Mouse (Mus musculus): ENCODE measurements around the gene Olfr1347. TPM values are rescaled to one million over a fixed set of nuclear protein-coding genes. Genes with fewer than 3 reads are reported as not detected.
"Not testable (repeated sequence)": the region's sequence is repeated elsewhere in the genome, so short reads cannot be mapped to it uniquely, and the experiment has no call there.

Olfr1347 gene
- total RNA-seq (2021), result not detected
- long read RNA-seq, experiment 1, result 0 reads
- long read RNA-seq, experiment 2, result 0 reads

DNA sequence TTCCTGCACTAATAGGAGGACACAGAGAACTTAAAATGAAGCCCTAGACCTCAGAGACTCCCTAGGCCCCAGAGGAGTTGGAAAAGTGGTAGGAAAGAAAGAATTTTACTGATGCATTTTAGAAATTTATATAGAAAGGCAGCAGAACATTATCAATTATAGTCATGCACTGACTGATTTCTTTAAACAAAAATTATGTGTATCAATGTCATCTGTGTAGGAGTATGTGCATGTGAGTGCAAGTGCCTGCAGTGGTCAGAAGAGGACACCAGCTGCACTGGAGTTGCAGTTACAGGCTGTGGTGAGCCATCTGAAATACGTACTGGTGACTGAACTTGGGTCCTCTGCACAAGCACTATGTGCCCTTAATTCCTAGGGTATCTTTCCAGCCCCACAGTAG, at the start of gene Olfr1347:
Gene Olfr1347 (minus strand): TSS at position 101 of the 400 bp plus-strand sequence.
- DNase-seq, result no peak

DNA sequence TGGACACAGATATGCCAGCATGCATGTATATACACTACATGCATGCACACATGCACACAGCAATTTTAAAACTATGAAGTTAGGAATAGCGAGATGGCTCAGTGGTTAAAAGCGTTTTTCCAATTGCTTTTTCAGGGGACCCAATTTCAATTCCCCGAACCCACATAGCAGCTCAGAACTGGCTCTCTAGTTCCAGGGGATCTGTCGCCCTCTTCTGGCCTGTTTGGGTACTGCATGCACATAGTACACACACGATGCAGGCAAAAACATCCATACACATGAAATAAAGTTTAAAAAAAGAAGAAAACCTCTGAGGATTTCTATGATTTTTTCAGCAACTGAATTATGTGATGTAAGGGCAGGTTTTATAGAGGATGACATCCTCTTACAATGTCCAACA, 26.6 kb upstream of the Olfr1347 start:
- DNase-seq, result no peak

DNA sequence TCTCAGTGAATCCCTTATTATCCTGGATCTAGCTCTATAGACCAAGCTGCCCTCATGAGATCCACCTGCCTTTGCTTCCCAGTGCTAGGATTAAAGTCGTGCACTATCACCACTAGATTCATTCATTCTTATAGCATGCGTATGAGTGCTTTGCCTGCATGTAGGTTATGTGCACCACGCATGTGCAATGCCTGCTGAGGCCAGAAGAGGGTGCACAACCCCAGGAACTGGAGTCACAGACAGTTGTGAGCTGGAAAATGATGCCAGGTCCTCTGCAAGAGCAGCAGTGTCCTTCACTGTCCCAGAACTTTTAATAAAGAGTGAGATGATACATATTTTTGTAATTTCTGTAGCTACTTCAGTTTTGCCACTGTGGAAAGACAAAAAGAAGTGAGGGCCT, 25.4 kb upstream of the Olfr1347 start:
- no peak for DNase-seq

DNA sequence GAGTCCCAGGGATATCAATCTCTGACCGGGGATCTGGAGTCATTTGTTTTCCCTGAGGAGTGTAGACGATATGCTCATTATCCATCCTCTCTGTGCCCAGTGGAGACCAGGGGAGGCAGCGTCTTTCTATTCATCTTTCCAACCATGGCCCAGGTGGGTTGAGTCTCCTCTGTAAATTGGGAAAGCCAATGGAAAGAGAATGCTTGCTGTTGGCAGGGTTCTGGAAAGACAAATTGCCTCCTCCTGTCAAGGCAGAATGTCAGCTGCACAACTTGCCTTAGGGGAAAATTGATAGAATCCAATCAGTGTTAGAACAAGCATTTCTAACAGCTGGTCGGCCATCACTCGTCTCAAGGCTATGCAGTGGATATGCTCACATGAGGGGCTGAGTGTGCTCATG, 23.3 kb upstream of the Olfr1347 start, which contains the start of gene Olfr1349:
Gene Olfr1349 (minus strand): TSS at position 101 of the 400 bp plus-strand sequence.
- no peak for DNase-seq

DNA sequence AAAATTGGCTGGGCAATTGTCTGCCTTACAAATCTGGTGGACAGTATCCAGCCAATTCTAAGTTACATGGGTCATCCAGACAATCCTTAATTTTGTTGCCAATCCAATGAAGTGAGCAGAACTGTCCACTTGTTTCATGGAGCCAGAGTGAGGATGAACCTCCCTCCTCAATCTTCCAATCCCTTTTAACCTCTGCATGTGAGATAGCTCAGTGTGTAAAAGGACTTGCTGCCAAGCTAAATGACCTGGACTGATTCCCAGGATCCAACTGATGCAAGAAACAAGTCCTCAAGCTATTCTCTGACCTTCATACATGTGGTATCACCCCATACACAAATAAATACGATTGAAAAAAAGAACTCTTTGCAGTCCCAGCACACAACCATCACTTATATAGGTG, 22.1 kb upstream of the Olfr1347 start:
- no peak for DNase-seq

DNA sequence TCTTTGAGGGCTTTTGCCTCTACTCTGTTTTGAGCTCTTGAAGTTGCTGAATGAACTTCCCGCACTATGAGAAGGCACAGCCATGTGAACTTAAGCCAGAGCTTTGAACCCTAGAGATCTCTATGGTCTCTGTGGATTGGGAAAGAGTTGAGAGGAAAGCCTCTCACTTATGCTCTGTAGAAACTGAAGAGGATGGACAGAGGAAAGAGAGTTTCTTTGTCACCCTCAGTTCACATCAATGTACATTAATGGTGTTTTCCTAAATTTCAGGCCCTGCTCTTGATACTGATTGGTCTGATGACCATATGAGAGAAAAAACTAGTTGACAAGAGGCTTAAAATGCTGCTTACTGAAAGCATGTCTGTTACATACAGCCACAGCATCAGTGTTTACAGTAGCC, 9.1 kb upstream of the Olfr1347 start, which contains the start of gene Olfr1348:
Gene Olfr1348 (minus strand): TSS at position 101 of the 400 bp plus-strand sequence.
- no peak for DNase-seq

DNA sequence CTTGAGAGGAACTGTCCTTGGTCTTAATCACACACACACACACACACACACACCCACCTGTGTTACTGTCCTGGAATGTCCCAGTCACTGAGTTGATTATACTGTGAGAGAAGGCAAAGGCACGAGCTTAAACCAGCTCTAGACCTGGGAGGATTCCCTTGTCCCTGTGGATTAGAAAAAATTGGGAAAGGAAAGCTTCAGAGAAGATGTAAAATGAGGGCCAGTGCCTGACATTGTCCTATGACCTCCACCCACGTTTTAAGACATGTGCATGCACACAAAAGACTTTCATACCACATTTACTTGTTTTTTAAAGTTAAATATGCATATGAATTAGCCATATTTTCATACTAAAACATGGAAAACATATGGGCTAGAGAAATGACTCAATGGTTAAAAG, 12.7 kb downstream of the Olfr1347 start, which contains the start of gene Olfr5:
Gene Olfr5 (minus strand): TSS at position 101 of the 400 bp plus-strand sequence.
- no peak for DNase-seq

DNA sequence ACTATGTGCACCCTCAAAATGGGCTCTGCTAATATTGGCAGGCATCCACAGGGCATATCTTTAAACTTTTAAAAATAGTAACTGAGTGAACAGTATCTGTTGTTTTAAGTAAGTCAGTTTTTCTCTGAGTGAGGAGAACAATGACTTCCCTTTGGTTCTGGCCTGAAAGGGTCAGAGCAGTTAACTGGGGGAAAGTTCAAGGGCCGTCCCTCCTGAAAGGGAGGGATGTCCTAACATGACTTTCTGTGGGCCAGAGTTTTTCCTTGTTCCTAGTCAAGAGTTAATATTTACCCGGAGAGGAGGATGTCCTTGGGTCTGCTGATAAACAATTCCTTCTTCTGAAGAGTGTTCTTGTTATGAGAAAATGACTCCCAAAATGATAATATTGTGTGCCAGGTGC, 21.9 kb downstream of the Olfr1347 start:
- not testable (repeated sequence) for DNase-seq

DNA sequence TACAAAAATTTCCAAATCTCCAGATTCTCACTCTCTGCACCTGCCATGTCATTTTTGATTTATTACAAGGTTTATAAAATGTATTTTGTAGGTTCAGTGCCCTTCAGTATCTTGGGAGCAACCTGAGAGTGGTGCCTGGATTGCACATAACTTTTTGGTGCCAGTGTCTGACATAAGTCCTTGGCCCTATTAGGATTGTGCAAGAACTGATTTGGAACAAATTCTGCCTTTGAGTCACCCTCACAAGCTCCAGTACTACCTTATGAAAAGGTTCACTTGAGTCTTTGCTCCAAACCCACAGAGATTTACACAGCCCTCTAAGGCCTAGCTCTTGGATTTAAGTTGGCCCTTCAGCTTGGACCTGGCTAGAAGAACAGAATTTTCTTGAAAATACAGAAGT, 32.6 kb downstream of the Olfr1347 start, which contains the start of gene Olfr1346:
Gene Olfr1346 (plus strand): TSS at position 151 of the 400 bp plus-strand sequence.
- no peak for DNase-seq

DNA sequence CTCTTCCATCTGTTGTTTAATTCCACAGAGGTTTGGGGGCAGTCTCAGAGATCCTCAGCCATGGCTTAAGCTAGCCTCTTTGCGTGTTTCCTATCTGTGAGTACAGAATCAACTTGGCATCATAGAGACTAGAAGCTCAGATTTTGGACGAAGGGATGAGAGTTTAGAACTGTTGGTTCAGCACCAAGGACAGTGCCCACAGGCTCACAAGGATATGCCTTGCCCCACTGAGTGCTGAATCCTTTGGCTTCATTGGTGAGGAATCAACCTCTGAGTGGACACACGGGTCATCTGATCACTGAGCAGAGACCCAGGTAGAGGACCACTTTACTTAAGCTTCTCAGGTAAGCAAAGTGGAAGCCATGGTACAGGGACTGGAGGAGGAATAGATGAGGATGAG, 43.2 kb downstream of the Olfr1347 start:
- DNase-seq, result no peak

DNA sequence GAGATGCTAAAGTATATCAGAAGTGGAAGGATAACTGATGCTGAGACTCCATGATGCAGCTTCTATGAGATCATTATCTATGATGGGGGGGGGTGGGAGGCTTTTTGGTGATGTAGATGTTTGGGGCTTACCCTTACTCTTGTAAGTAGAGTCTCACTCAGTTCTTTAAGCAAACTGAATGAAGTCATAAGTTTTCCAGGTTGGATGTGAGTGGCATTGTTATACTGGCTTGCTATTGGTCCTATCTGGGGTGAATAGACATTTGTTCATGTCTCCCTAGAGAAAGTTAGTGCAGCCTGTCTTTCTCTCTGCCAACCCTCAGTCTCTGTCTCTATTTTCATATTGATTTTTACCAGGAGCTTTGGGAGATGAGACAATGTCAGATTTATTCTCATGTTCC, 43.7 kb downstream of the Olfr1347 start, which contains the start of gene Olfr1336:
Gene Olfr1336 (plus strand): TSS at position 301 of the 400 bp plus-strand sequence.
- no peak for DNase-seq

DNA sequence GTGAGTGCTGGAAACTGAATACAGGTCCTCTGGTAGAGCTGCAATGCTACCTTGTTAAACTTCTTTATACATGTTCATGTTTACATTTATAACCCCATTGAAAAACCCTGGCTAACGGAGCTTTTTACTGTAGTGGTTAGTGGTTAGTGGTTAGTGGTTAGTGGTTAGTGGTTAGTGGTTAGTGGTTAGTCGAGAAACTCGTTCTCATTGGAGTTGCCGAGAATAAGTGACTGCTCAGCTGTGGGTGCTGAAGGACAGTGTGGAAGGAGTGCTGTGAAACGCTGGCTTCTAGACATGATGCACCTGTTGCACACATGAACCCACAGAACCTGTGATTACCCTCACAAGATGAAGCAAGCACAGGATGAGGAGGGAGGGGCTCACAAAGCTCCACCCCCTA, 51.8 kb downstream of the Olfr1347 start:
- DNase-seq, result no peak

DNA sequence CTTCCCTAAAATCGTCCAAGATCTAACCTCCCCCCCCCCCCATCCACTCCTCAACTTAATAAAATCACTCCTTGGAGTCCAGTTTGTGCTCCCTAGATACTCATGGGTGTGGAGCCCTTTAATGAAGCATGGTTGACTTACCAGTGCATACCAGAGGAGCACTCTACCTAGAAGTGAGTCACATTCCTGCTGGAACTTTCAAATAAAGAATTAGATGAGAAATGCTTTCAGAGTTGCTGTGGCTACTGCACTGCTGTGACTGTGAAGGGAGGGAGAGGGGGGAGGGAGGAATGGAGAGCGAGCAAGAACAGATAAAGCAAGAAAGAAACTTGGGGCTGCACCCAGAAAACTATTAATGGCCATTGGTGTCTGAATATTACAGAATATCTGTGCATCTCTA, 58.4 kb downstream of the Olfr1347 start:
- no peak for DNase-seq

DNA sequence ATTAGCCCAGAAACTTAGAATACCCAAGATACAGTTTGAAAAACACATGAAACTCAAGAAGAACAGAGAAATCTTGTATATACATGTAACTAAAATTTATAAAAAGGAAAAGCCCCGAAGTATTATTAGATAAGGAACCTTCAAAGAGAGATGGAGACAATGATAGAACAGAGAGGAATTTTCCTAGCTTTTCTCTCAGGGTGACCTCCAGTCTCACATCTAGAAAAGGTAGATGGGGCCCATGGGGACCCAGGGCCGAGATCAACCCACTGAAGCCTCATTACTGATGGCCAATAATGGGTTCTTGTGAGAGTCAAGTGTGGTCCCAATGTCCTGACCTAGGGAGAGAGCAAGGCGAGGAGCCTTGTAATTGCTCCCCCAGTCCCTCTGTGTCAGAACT, 61.2 kb downstream of the Olfr1347 start, which contains the start of gene Olfr1344:
Gene Olfr1344 (plus strand): TSS at position 301 of the 400 bp plus-strand sequence.
- DNase-seq, result no peak

Other genes starting within 250 kb of the Olfr1347 start
- gene Epp13, start 247.0 kb downstream of the Olfr1347 start, total RNA-seq (2021), result not detected
- gene Zfp667, start 213.2 kb downstream of the Olfr1347 start, total RNA-seq (2021), result 1 to 10 TPM; 2.7 to 3.8 TPM
- gene Zfp583, start 168.5 kb downstream of the Olfr1347 start, total RNA-seq (2021), result 1 to 10 TPM in 1 of 2 experiments, under 1 TPM in 1; 0.41 to 1.0 TPM
- under 1 TPM; 0.16 to 0.23 TPM for gene Gm3854, start 156.0 kb downstream of the Olfr1347 start, total RNA-seq (2021)
- 1 to 10 TPM; 1.4 to 2.0 TPM for gene Zfp78, start 136.5 kb downstream of the Olfr1347 start, total RNA-seq (2021)
- 1 to 10 TPM; 1.1 to 1.9 TPM for gene Zfp28, start 116.5 kb downstream of the Olfr1347 start, total RNA-seq (2021)
- under 1 TPM; 0.31 to 0.46 TPM for gene Smim17, start 101.0 kb downstream of the Olfr1347 start, total RNA-seq (2021)
- not detected for gene Gm20715, start 89.5 kb downstream of the Olfr1347 start, total RNA-seq (2021)
- gene Olfr1344, start 61.1 kb downstream of the Olfr1347 start, total RNA-seq (2021), result not detected
- not detected for gene Olfr1336, start 43.6 kb downstream of the Olfr1347 start, total RNA-seq (2021)
- not detected for gene Olfr1346, start 32.7 kb downstream of the Olfr1347 start, total RNA-seq (2021)
- gene Olfr5, start 12.8 kb downstream of the Olfr1347 start, total RNA-seq (2021), result not detected
- gene Olfr1348, start 9.0 kb upstream of the Olfr1347 start, total RNA-seq (2021), result not detected
- not detected for gene Olfr1349, start 23.2 kb upstream of the Olfr1347 start, total RNA-seq (2021)
- not detected for gene Olfr1350, start 65.1 kb upstream of the Olfr1347 start, total RNA-seq (2021)
- 10 to 100 TPM; 13.6 to 18.2 TPM for gene Zim1, start 196.7 kb upstream of the Olfr1347 start, total RNA-seq (2021)
- gene Peg3, start 230.7 kb upstream of the Olfr1347 start, total RNA-seq (2021), result 10 to 100 TPM; 22.2 to 34.2 TPM
- gene Usp29, start 230.8 kb upstream of the Olfr1347 start, total RNA-seq (2021), result 1 to 10 TPM in 1 of 2 experiments, under 1 TPM in 1; 0.56 to 1.5 TPM

Data from gastrocnemius, postnatal 25 days (tissue).